ENCODE assay signal across 8 mouse cellular contexts in genomic region chr1:168425017-168425705, GRCm38 (mm10). TPM values are rescaled to one million over a fixed set of nuclear protein-coding genes. Genes with fewer than 3 reads are reported as not detected.
A peak's percentile ranks its signal among the peaks of the same experiment; 100 is the strongest.
DNase-seq lines count a peak whose midpoint lies in the region; ATAC-seq and TF ChIP-seq lines count a peak whose summit lies in the region.

No protein-coding gene starts in this region.

- no peak for TF ChIP-seq POLR2A in embryonic fibroblast, embryonic 13.5 days (IDR thresholded peaks at IDR 0.05; ENCODE audit: low read depth, low read length)

- H3K4me1 ChIP-seq in heart, embryonic 15.5 days (replicated peaks): peaks cover 52% of the 10 kb centered on the region
- peaks cover 14% of the 10 kb centered on the region for H3K4me1 ChIP-seq in embryonic fibroblast, embryonic 13.5 days (ENCODE audit: control insufficient read depth, insufficient read depth, low read length)
- H3K4me1 ChIP-seq in limb, embryonic 12.5 days (replicated peaks): peaks cover 60% of the 10 kb centered on the region

- H3K4me3 ChIP-seq in heart, embryonic 15.5 days: peak overlapping the region; percentile 1; the same call in 1 of the 2 replicates
- no peak overlapping the region; the same call in 1 of the 2 replicates for H3K4me3 ChIP-seq in embryonic fibroblast, embryonic 13.5 days (ENCODE audit: insufficient read depth, low read length)
- H3K4me3 ChIP-seq in limb, embryonic 12.5 days (replicated peaks): no peak overlapping the region; the same call in 1 of the 2 replicates

- no peak for TF ChIP-seq CTCF in embryonic fibroblast, embryonic 13.5 days (IDR thresholded peaks at IDR 0.05; ENCODE audit: borderline replicate concordance, insufficient read depth, low read length)

- no peak for DNase-seq in heart, postnatal 4 days
- DNase-seq in NIH3T3 (ENCODE audit: low read depth): peak; percentile 32
- DNase-seq in left cerebral cortex, adult 11 months (ENCODE audit: low spot score): no peak

- no peak overlapping the region for H3K9ac ChIP-seq in heart, embryonic 15.5 days
- H3K9ac ChIP-seq in limb, embryonic 12.5 days (replicated peaks): no peak overlapping the region

- H3K9me3 ChIP-seq in heart, embryonic 15.5 days (replicated peaks): no peaks in the 10 kb centered on the region
- no peaks in the 10 kb centered on the region for H3K9me3 ChIP-seq in limb, embryonic 12.5 days

- peak overlapping the region; percentile 63 for H3K4me2 ChIP-seq in heart, embryonic 15.5 days
- H3K4me2 ChIP-seq in limb, embryonic 12.5 days: peak overlapping the region; percentile 15

- 41% methylated on average over 5 of the region's 5 CpGs for WGBS in heart, embryonic 15.5 days
- 27% methylated on average over 5 of the region's 5 CpGs for WGBS in limb, embryonic 12.5 days

- H3K27me3 ChIP-seq in heart, embryonic 15.5 days: no peaks in the 10 kb centered on the region
- peaks cover 9% of the 10 kb centered on the region; the same call in 1 of the 2 replicates for H3K27me3 ChIP-seq in limb, embryonic 12.5 days

- ATAC-seq in heart, embryonic 15.5 days (replicated peaks; ENCODE audit: insufficient number of reproducible peaks, insufficient read depth, low FRiP score, low read depth): no peak
- no peak for ATAC-seq in limb, embryonic 12.5 days (ENCODE audit: insufficient number of reproducible peaks, insufficient read depth, low FRiP score, low TSS enrichment, low read depth)
- no peak for ATAC-seq in monocyte, adult 5-6 weeks (replicated peaks; ENCODE audit: insufficient number of reproducible peaks, low FRiP score, low TSS enrichment, poor library complexity, severe bottlenecking)
- no peak for ATAC-seq in frontal cortex, adult (ENCODE audit: low TSS enrichment)

- H3K36me3 ChIP-seq in heart, embryonic 15.5 days: 0 out of 2 replicates have a peak, but pooled peaks cover 8% of the 10 kb centered on the region
- H3K36me3 ChIP-seq in limb, embryonic 12.5 days: peaks cover 15% of the 10 kb centered on the region; the same call in 1 of the 2 replicates

- H3K27ac ChIP-seq in heart, embryonic 15.5 days: peak overlapping the region; percentile 12; the same call in 1 of the 2 replicates
- peak overlapping the region; percentile 32; the same call in 1 of the 2 replicates for H3K27ac ChIP-seq in embryonic fibroblast, embryonic 13.5 days (ENCODE audit: insufficient read depth, low read length)
- no peak overlapping the region for H3K27ac ChIP-seq in limb, embryonic 12.5 days

RNA-seq across cellular contexts. Expression of gene Pbx1, which starts 6.9 kb away (rescaled TPM):
- polyA plus RNA-seq in heart, embryonic 15.5 days (2015; fragmentation: Nextera tagmentation; extraction: Ambion mirVana): 21.6 and 22.1 TPM in 2 replicates
- 100 to 1,000 TPM in 1 of 2 experiments, 10 to 100 TPM in 1; 90.6 to 101 TPM for total RNA-seq in heart, postnatal 4 days (2021)
- polyA plus RNA-seq in embryonic fibroblast, embryonic 13.5 days (2011; ENCODE audit: insufficient read length, low read depth, missing spikeins): 108 and 117 TPM in 2 replicates
- 30.9 and 32.9 TPM in 2 replicates for polyA plus RNA-seq in limb, embryonic 12.5 days (2016; fragmentation: Nextera tagmentation; extraction: Ambion mirVana)
- 5.0 to 7.4 TPM (median 5.4 TPM) in 3 replicates for total RNA-seq in monocyte, adult 5-6 weeks (2017)
